Mouse (Mus musculus) heart, embryonic 11.5 days (tissue): ENCODE results near the gene 4930432M17Rik. TPM values are rescaled to one million over a fixed set of nuclear protein-coding genes. Genes with fewer than 3 reads are reported as not detected.

Source experiments
- ATAC-seq: fragments of 200-750 bp; cut with Nextera tagmentation; replicated peaks from 2 replicates; pipeline ENCODE4 v1.8.0; 2017; ENCODE audit warnings: moderate library complexity; ENCODE audit not compliant: insufficient number of reproducible peaks, low FRiP score, low TSS enrichment
- H3K27ac ChIP-seq: fragments of 300-500 bp; sonication (generic); 2 replicates; pipeline ENCODE4 v1.5.1; 2014; ENCODE audit warnings: mild to moderate bottlenecking, low read depth, low read length
- H3K27me3 ChIP-seq: fragments of 300-500 bp; sonication (generic); 2 replicates; pipeline ENCODE4 v1.6.1; 2014; ENCODE audit warnings: mild to moderate bottlenecking, low read length, mixed read lengths; ENCODE audit not compliant: control insufficient read depth, insufficient read depth
- H3K36me3 ChIP-seq: fragments of 300-500 bp; sonication (generic); 2 replicates; pipeline ENCODE4 v1.6.1; 2014; ENCODE audit warnings: mild to moderate bottlenecking, low read length, moderate library complexity, mixed read lengths; ENCODE audit not compliant: control insufficient read depth, insufficient read depth
- H3K4me1 ChIP-seq: fragments of 300-500 bp; sonication (generic); 2 replicates; pipeline ENCODE4 v1.6.1; 2014; ENCODE audit warnings: low read length; ENCODE audit not compliant: control insufficient read depth, insufficient read depth
- H3K4me2 ChIP-seq: fragments of 300-500 bp; sonication (generic); 2 replicates; pipeline ENCODE4 v1.6.1; 2014; ENCODE audit warnings: mild to moderate bottlenecking, moderate library complexity
- H3K4me3 ChIP-seq: fragments of 300-500 bp; sonication (generic); 2 replicates; pipeline ENCODE4 v1.5.1; 2014; ENCODE audit warnings: low read depth, low read length
- H3K9ac ChIP-seq: fragments of 300-500 bp; sonication (generic); 2 replicates; pipeline ENCODE4 v1.6.1; 2014; ENCODE audit warnings: mild to moderate bottlenecking, low read depth, low read length, moderate library complexity
- H3K9me3 ChIP-seq: fragments of 300-500 bp; sonication (generic); replicated peaks from 2 replicates; pipeline ENCODE4 v1.6.1; 2016; ENCODE audit warnings: low read length; ENCODE audit not compliant: control insufficient read depth
- WGBS: fragments of 180-500 bp; shearing (Covaris S2); extraction: QIAGEN DNeasy Blood & Tissue Kit; methylation state at CpG from one replicate; pipeline ENCODE4 v1.1.7; 2014; ENCODE audit not compliant: insufficient replicate concordance; 5-methylcytosine and 5-hydroxymethylcytosine counted together
- polyA plus RNA-seq: library from polyadenylated mRNA; unstranded; fragments of >200 nt; fragmentation: Nextera tagmentation; extraction: Ambion mirVana; gene quantifications from 2 replicates; pipeline ENCODE4 v1.2.1, GENCODE M21; 2014

Gene 4930432M17Rik
- polyA plus RNA-seq, 1 experiment from 2014 or later: not detected

DNA sequence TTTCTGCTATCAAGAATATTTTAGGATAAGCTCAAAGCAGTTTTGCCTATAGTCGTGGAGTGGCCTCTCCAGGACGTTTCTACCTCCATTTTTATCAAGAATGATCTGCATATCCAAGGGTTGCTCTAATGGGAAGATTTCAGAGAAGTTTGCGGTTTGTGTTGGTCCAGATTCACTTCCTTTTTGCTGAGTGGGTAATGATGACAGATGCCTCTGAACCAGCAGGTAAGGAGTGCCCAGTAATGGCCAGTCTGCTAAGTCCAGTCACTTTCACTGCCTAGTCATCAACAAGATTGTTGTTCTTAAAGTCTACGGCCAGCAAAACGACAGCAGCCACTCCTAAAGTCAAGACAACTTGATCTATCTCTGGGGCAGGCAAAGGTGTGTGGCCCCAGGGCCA lies 32.8 kb upstream of the 4930432M17Rik start:
- 65% methylated on average over 5 of the region's 5 CpGs for WGBS
- H3K27me3 ChIP-seq: no peaks in the 10 kb centered on the region
- no peak overlapping the region for H3K9ac ChIP-seq
- no peak overlapping the region for H3K4me3 ChIP-seq
- H3K4me1 ChIP-seq: no peaks in the 10 kb centered on the region
- H3K9me3 ChIP-seq: no peaks in the 10 kb centered on the region
- no peak overlapping the region for H3K27ac ChIP-seq
- H3K4me2 ChIP-seq: no peak overlapping the region
- no peak for ATAC-seq
- H3K36me3 ChIP-seq: no peaks in the 10 kb centered on the region

DNA sequence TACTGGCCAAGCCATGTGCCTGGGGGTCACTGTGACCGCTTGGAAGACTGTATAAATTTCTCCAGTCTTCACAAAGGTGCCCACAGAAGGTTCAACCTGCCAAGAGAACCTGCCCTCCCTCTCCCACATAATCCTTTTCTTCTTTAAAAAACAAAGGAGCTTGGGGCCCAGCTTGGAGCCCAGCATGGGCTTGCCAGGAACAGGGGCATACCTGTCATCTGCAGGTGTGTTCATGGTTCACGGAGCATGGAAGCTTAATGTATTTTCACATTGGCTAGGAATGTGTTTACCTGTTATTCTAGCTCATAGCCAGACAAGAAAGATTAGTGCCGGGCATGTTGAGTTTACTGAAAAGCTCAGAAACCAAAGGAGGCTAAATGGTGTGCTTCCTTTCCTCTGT lies 32.3 kb upstream of the 4930432M17Rik start:
- no peaks in the 10 kb centered on the region for H3K9me3 ChIP-seq
- H3K9ac ChIP-seq: no peak overlapping the region
- WGBS: 89% methylated on average over 3 of the region's 3 CpGs
- no peak overlapping the region for H3K4me2 ChIP-seq
- H3K27me3 ChIP-seq: no peaks in the 10 kb centered on the region
- H3K36me3 ChIP-seq: no peaks in the 10 kb centered on the region
- H3K4me1 ChIP-seq: no peaks in the 10 kb centered on the region; the same call in 1 of the 2 replicates
- ATAC-seq: no peak
- no peak overlapping the region for H3K4me3 ChIP-seq
- H3K27ac ChIP-seq: no peak overlapping the region

DNA sequence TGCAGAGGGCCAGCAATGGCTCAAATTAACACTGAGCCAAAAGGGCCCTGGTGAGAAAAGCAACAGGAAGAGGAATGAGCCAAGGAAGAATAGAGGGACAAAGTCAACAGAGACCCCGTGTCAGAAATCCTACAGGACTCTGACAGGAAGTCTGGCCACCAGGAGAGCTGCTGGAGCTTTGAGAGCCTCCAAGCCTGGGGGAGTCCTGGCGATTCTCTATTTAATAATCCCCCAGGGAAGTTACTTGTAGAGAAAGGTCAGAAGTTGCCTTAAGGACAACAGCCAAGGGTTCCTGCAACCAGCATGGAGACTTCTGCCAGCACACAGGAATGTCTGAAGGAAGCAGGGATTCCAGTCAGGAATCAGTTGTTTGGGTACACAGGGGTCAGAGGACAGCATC lies 30.0 kb upstream of the 4930432M17Rik start:
- Histone ChIP-seq H3K9ac (no peak overlapping the region), H3K4me1 (peaks cover 2% of the 10 kb centered on the region; the same call in 1 of the 2 replicates), H3K4me3 (no peak overlapping the region), H3K36me3 (no peaks in the 10 kb centered on the region), H3K27me3 (no peaks in the 10 kb centered on the region), H3K4me2 (no peak overlapping the region), H3K27ac (no peak overlapping the region), H3K9me3 (no peaks in the 10 kb centered on the region)
- WGBS: 33% methylated on average over 2 of the region's 2 CpGs
- ATAC-seq: no peak

DNA sequence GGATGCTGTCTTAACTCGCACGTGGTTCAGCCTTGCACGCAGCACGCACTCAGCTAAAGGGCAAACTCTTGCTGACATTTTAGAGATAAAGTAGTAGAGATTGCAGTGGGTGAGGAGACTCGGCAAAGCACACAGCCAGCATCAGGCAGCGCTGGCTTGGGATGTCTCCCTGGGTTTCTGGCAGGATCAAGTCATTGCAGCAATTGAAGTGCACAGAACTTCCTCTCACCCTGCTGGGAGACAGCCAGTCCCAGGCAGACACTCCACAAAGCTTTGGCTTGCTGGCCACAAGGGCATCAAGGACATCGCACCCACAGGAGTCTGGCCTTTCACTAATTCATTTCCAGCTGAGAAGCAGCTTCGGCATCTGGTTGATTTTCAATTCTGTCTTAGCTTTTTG lies 27.3 kb upstream of the 4930432M17Rik start:
- Histone ChIP-seq H3K4me2 (no peak overlapping the region), H3K27me3 (no peaks in the 10 kb centered on the region), H3K36me3 (no peaks in the 10 kb centered on the region), H3K9ac (no peak overlapping the region), H3K4me1 (peaks cover 13% of the 10 kb centered on the region), H3K9me3 (no peaks in the 10 kb centered on the region), H3K27ac (no peak overlapping the region; the same call in 1 of the 2 replicates), H3K4me3 (no peak overlapping the region)
- 29% methylated on average over 8 of the region's 8 CpGs for WGBS
- ATAC-seq: 0 out of 2 replicates have a peak, but pooled peaks have one; percentile 18

DNA sequence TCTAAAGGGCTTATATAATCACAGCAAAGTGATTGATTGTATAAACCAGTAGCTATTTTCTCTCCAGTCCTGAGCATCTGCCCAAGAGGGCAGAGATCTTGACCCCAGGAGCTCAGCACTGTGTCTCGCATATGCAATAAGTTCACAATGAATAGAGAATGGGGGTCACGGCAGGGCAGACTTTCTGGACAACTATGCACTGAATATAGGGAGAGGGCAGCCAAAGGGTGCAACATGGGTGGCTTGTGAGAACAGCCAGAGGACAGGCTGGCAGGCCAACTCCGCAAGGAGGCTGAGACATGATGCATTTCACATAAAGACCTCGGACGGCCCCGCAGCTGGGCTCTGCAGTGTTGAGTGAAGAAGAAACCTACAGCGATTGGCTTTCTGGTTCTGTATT lies 25.1 kb upstream of the 4930432M17Rik start:
- H3K27me3 ChIP-seq: no peaks in the 10 kb centered on the region
- no peak overlapping the region for H3K4me3 ChIP-seq
- no peaks in the 10 kb centered on the region for H3K36me3 ChIP-seq
- no peak overlapping the region for H3K4me2 ChIP-seq
- 65% methylated on average over 7 of the region's 7 CpGs for WGBS
- H3K4me1 ChIP-seq: peaks cover 13% of the 10 kb centered on the region
- no peaks in the 10 kb centered on the region for H3K9me3 ChIP-seq
- ATAC-seq: no peak
- no peak overlapping the region for H3K9ac ChIP-seq
- H3K27ac ChIP-seq: no peak overlapping the region

DNA sequence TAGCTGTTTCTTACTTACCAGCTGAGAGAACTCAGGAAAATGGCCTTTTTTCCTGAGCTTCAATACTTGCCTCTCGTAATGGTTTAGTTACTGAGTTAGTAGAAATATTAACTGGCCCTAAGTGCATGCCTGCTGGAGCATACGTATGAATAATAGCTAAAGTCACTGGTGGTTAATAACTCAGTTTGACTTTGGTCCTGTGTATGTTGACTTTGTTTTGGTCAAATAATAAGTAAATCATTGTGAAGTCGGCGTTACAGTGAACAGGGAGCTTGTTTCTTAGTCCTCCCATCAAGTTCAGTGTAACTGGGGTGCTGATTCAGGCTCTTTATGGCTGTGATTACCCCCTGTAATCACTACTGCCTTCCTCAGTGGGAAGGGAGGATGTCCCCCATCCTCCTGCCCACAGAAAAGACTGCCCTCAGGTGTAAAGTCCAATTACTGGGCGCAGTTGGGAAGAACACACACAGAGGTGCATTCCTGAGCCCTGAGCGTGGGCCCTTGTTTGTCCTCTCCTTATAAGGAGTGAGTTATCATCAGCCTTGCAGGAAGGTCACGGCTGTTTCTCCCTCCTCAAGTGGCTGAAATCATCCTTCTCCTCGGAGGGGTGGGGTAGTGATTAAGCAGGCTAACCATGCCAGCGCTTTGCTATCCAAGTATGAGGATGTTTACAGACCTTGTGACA lies 24.1 kb upstream of the 4930432M17Rik start:
- ATAC-seq: no peak

DNA sequence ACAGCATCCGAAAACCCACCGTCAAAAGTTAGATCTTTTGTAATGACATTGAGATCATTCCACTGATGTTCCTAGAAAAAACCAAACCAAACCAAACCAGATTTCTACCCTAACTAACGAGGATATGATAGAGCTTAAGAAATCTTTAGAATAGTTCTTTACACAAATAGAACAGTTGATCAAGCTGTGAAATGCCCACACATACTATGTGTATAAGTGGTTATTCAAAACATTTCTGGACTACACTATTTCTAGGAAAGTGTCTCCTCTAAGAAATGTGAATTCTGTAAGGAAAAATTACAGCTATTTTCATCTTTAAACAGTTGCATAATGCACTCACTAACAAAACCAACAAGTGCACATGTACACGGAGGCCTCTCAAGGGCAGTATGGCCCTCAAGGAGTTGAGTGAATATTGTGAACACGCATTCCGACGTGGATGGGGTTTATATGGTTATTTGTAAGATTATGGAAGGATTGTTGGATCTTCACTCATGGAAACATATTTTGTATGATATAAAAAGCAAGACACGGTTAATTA lies 22.3 kb upstream of the 4930432M17Rik start:
- 90% methylated on average over 8 of the region's 8 CpGs for WGBS

More for the DNA sequence above, 24.1 kb upstream of the 4930432M17Rik start:
- Histone ChIP-seq H3K4me1 (peaks cover 13% of the 10 kb centered on the region), H3K36me3 (no peaks in the 10 kb centered on the region), H3K9ac (0 out of 2 replicates have a peak overlapping the region, but pooled peaks have one; percentile 28), H3K9me3 (no peaks in the 10 kb centered on the region), H3K4me3 (no peak overlapping the region), H3K4me2 (0 out of 2 replicates have a peak overlapping the region, but pooled peaks have one; percentile 11), H3K27ac (peak overlapping the region; percentile 50; the same call in 1 of the 2 replicates), H3K27me3 (no peaks in the 10 kb centered on the region)
- WGBS: 36% methylated on average over 9 of the region's 9 CpGs

DNA sequence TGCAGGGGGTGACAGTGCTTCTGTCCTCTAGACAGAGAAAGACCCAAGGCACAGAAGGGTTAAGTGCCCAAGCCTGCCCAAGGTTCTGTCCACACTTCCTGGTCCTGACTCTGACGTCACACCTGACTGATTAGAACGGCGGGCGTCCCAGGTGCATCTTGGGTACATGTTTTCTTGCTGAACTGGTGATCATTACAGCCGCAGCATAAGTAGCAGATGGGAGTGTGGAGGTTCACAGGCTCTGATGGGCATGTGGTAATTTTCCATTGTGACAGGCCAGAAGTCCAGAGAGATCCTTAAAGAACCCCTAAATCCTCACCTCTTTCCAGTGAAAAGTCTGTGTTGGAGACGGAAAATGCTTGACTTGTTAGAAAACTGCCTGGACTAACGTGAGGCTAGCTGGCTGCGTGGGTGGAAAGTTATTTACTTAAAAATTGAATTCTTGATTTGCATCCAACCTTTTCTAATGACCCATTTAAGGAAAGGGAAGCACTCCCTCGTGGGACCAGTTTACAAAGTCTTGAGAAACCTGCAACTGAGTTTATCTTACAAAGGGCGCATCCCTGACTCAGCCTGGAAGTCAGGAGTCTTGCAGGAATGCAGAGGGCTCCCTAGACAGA lies 20.4 kb upstream of the 4930432M17Rik start:
- no peak overlapping the region for H3K27ac ChIP-seq

More for the DNA sequence above, 22.3 kb upstream of the 4930432M17Rik start:
- H3K27ac ChIP-seq: no peak overlapping the region
- no peaks in the 10 kb centered on the region for H3K9me3 ChIP-seq
- H3K4me2 ChIP-seq: no peak overlapping the region
- H3K4me3 ChIP-seq: no peak overlapping the region
- no peak overlapping the region for H3K9ac ChIP-seq
- H3K36me3 ChIP-seq: no peaks in the 10 kb centered on the region
- peaks cover 13% of the 10 kb centered on the region for H3K4me1 ChIP-seq
- no peaks in the 10 kb centered on the region for H3K27me3 ChIP-seq
- ATAC-seq: no peak

More for the DNA sequence above, 20.4 kb upstream of the 4930432M17Rik start:
- no peaks in the 10 kb centered on the region for H3K36me3 ChIP-seq
- H3K4me1 ChIP-seq: peaks cover 13% of the 10 kb centered on the region
- H3K27me3 ChIP-seq: no peaks in the 10 kb centered on the region
- no peak overlapping the region for H3K4me3 ChIP-seq
- no peaks in the 10 kb centered on the region for H3K9me3 ChIP-seq
- H3K9ac ChIP-seq: no peak overlapping the region
- 44% methylated on average over 10 of the region's 10 CpGs for WGBS
- no peak; the same call in 1 of the 2 replicates for ATAC-seq
- H3K4me2 ChIP-seq: no peak overlapping the region
